In genomic region chr7:127896384-127896783, GRCm38 (mm10) we compare ENCODE assay signal across 8 mouse cellular contexts. TPM values are rescaled to one million over a fixed set of nuclear protein-coding genes. Genes with fewer than 3 reads are reported as not detected.
DNase-seq lines count a peak whose midpoint lies in the region; ATAC-seq lines count a peak whose summit lies in the region.

No protein-coding gene starts in this region.

- no peak overlapping the region for H3K4me2 ChIP-seq in forebrain, embryonic 11.5 days (ENCODE audit: low read depth, low read length, severe bottlenecking)
- H3K4me2 ChIP-seq in forebrain, embryonic 12.5 days, result no peak overlapping the region

- H3K4me1 ChIP-seq in forebrain, embryonic 11.5 days (replicated peaks; ENCODE audit: control insufficient read depth, insufficient read depth, low read length), result 0 out of 2 replicates have a peak, but pooled peaks cover 6% of the 10 kb centered on the region
- H3K4me1 ChIP-seq in forebrain, embryonic 12.5 days, result peaks cover 10% of the 10 kb centered on the region

- no peaks in the 10 kb centered on the region for H3K9me3 ChIP-seq in forebrain, embryonic 11.5 days (ENCODE audit: control insufficient read depth, low read length)
- no peaks in the 10 kb centered on the region for H3K9me3 ChIP-seq in forebrain, embryonic 12.5 days

- WGBS in forebrain, embryonic 11.5 days, result 60% methylated on average over 13 of the region's 13 CpGs
- 61% methylated on average over 13 of the region's 13 CpGs for WGBS in forebrain, embryonic 12.5 days

- no peak overlapping the region for H3K9ac ChIP-seq in forebrain, embryonic 11.5 days (ENCODE audit: low read length)
- H3K9ac ChIP-seq in forebrain, embryonic 12.5 days, result no peak overlapping the region

- peak; percentile 74 for DNase-seq in forebrain, embryonic 11.5 days (ENCODE audit: low spot score)
- peak; percentile 57 for DNase-seq in urinary bladder, postnatal 25 days (ENCODE audit: low spot score)
- no peak for DNase-seq in urinary bladder, postnatal 4 days (ENCODE audit: low spot score in 2 of 2)
- DNase-seq in embryo, embryonic 11 days, result peak; percentile 64
- peak; percentile 79 to 83 for DNase-seq in kidney, postnatal 4 days
- peak; percentile 69 for DNase-seq in testis, postnatal 14 days (ENCODE audit: low spot score)

- H3K27me3 ChIP-seq in forebrain, embryonic 11.5 days (ENCODE audit: control insufficient read depth, insufficient read depth, low read length), result no peaks in the 10 kb centered on the region
- 0 out of 2 replicates have a peak, but pooled peaks cover 2% of the 10 kb centered on the region for H3K27me3 ChIP-seq in forebrain, embryonic 12.5 days

- no peak overlapping the region for H3K27ac ChIP-seq in forebrain, embryonic 11.5 days (ENCODE audit: low read depth, low read length)
- no peak overlapping the region for H3K27ac ChIP-seq in forebrain, embryonic 12.5 days

- H3K36me3 ChIP-seq in forebrain, embryonic 11.5 days (ENCODE audit: control insufficient read depth, insufficient read depth, low read length), result no peaks in the 10 kb centered on the region
- H3K36me3 ChIP-seq in forebrain, embryonic 12.5 days (replicated peaks), result peaks cover 7% of the 10 kb centered on the region; the same call in 1 of the 2 replicates

- no peak overlapping the region for H3K4me3 ChIP-seq in forebrain, embryonic 11.5 days (ENCODE audit: low read depth, low read length)
- no peak overlapping the region for H3K4me3 ChIP-seq in forebrain, embryonic 12.5 days (replicated peaks)

- no peak for ATAC-seq in forebrain, embryonic 11.5 days (replicated peaks; ENCODE audit: low FRiP score)
- no peak for ATAC-seq in forebrain, embryonic 12.5 days (ENCODE audit: low FRiP score)
- ATAC-seq in megakaryocyte progenitor cell, adult 5-6 weeks (replicated peaks; ENCODE audit: poor library complexity), result peak; percentile 43

RNA-seq across cellular contexts. Expression of gene Vkorc1, which starts 1.0 kb away (rescaled TPM):
- polyA plus RNA-seq in forebrain, embryonic 11.5 days (2014; fragmentation: Nextera tagmentation; extraction: Ambion mirVana), result 47.8 and 48.9 TPM in 2 replicates
- polyA plus RNA-seq in forebrain, embryonic 12.5 days (2016; fragmentation: Nextera tagmentation; extraction: Ambion mirVana), result 36.6 and 46.6 TPM in 2 replicates
- 125 and 145 TPM in 2 replicates for total RNA-seq in megakaryocyte progenitor cell, adult 5-6 weeks (2015)
- 30.7 and 39.6 TPM in 2 replicates for total RNA-seq in megakaryocyte progenitor cell, adult 5-6 weeks (2017)

RNA-seq across cellular contexts. Expression of gene Gm21974, which starts 1.1 kb away (rescaled TPM):
- polyA plus RNA-seq in forebrain, embryonic 11.5 days (2014; fragmentation: Nextera tagmentation; extraction: Ambion mirVana), result not detected in 2 replicates
- polyA plus RNA-seq in forebrain, embryonic 12.5 days (2016; fragmentation: Nextera tagmentation; extraction: Ambion mirVana), result not detected in 2 replicates
- total RNA-seq in megakaryocyte progenitor cell, adult 5-6 weeks (2015), result not detected in 2 replicates
- total RNA-seq in megakaryocyte progenitor cell, adult 5-6 weeks (2017), result not detected in 2 replicates

RNA-seq across cellular contexts. Expression of gene Prss53, which starts 5.6 kb away (rescaled TPM):
- 0.56 and 0.91 TPM in 2 replicates for polyA plus RNA-seq in forebrain, embryonic 11.5 days (2014; fragmentation: Nextera tagmentation; extraction: Ambion mirVana)
- 0.49 and 0.77 TPM in 2 replicates for polyA plus RNA-seq in forebrain, embryonic 12.5 days (2016; fragmentation: Nextera tagmentation; extraction: Ambion mirVana)
- 0.15 and 0.39 TPM in 2 replicates for total RNA-seq in megakaryocyte progenitor cell, adult 5-6 weeks (2015)
- total RNA-seq in megakaryocyte progenitor cell, adult 5-6 weeks (2017), result not detected in 2 replicates

RNA-seq across cellular contexts. Expression of gene Bckdk, which starts 7.5 kb away (rescaled TPM):
- polyA plus RNA-seq in forebrain, embryonic 11.5 days (2014; fragmentation: Nextera tagmentation; extraction: Ambion mirVana), result 102 and 139 TPM in 2 replicates
- polyA plus RNA-seq in forebrain, embryonic 12.5 days (2016; fragmentation: Nextera tagmentation; extraction: Ambion mirVana), result 89.2 and 92.8 TPM in 2 replicates
- total RNA-seq in megakaryocyte progenitor cell, adult 5-6 weeks (2015), result 68.3 and 75.7 TPM in 2 replicates
- total RNA-seq in megakaryocyte progenitor cell, adult 5-6 weeks (2017), result 42.5 and 49.9 TPM in 2 replicates

RNA-seq across cellular contexts. Expression of gene Kat8, which starts 15.9 kb away (rescaled TPM):
- 55.9 and 58.3 TPM in 2 replicates for polyA plus RNA-seq in forebrain, embryonic 11.5 days (2014; fragmentation: Nextera tagmentation; extraction: Ambion mirVana)
- polyA plus RNA-seq in forebrain, embryonic 12.5 days (2016; fragmentation: Nextera tagmentation; extraction: Ambion mirVana), result 46.6 and 52.4 TPM in 2 replicates
- total RNA-seq in megakaryocyte progenitor cell, adult 5-6 weeks (2015), result 18.1 and 30.6 TPM in 2 replicates
- 23.7 and 30.4 TPM in 2 replicates for total RNA-seq in megakaryocyte progenitor cell, adult 5-6 weeks (2017)

Comparison
In these comparisons a context has a peak if more than half of its experiments do, and no peak if none do; other contexts are left out.
1. DNase-seq: peak in forebrain, embryonic 11.5 days (single experiment), urinary bladder, postnatal 25 days (single experiment), embryo, embryonic 11 days (single experiment), kidney, postnatal 4 days (2 of 2) and testis, postnatal 14 days (single experiment); none in urinary bladder, postnatal 4 days (0 of 2).